ENCODE assay signal across 10 mouse cellular contexts in the genomic region with DNA sequence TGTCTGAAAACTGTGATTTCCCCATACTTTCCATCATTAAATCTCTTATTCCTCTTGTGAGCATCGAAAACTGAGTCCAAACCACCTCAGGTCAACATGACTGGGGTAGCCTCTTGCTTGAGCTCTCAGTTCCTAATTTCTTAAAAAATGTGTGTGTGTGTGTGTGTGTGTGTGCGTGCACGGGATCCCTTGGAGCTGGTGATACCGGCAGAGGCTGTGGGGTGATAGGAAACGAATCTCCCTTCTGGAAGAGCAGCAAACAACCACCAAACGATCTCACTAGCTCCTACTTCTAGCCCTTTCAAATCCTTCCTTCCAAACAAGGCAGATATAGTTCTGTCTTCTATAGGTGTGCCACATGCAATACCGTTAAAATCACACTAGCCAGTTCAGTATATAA. TPM values are rescaled to one million over a fixed set of nuclear protein-coding genes. Genes with fewer than 3 reads are reported as not detected.
DNase-seq lines count a peak whose midpoint lies in the region; ATAC-seq and TF ChIP-seq lines count a peak whose summit lies in the region.
"Had no signal": no experiment of that assay in that cellular context is flagged by ENCODE, and none has a peak within 500 bp of the region (broad histone marks: within the 10 kb centered on the region; RNA-seq: fewer than 3 reads in every experiment).

No protein-coding gene starts in this region.

- no peak for ATAC-seq in heart, embryonic 13.5 days (ENCODE audit: extremely low read depth, insufficient number of reproducible peaks, low FRiP score, low TSS enrichment)
- no peak for ATAC-seq in hindbrain, embryonic 12.5 days (ENCODE audit: low FRiP score)
- ATAC-seq in liver, postnatal 0 days: no peak

- no peak overlapping the region for H3K27ac ChIP-seq in heart, embryonic 13.5 days (replicated peaks)
- H3K27ac ChIP-seq in cortical plate, adult 2 months (ENCODE audit: insufficient read depth, low read length): no peak overlapping the region
- H3K27ac ChIP-seq in hindbrain, embryonic 12.5 days: no peak overlapping the region
- no peak overlapping the region for H3K27ac ChIP-seq in liver, postnatal 0 days (ENCODE audit: low read depth)

- peak overlapping the region; percentile 65 for H3K4me3 ChIP-seq in heart, embryonic 13.5 days
- peak overlapping the region; percentile 46; the same call in 1 of the 2 replicates for H3K4me3 ChIP-seq in cortical plate, adult 2 months (ENCODE audit: insufficient read depth, low read length)
- H3K4me3 ChIP-seq in hindbrain, embryonic 12.5 days: peak overlapping the region; percentile 68
- peak overlapping the region; percentile 55 for H3K4me3 ChIP-seq in liver, postnatal 0 days (ENCODE audit: low read depth, low read length)

- WGBS in heart, embryonic 13.5 days: 81% methylated on average over 7 of the region's 7 CpGs
- WGBS in hindbrain, embryonic 12.5 days: 84% methylated on average over 7 of the region's 7 CpGs
- 82% methylated on average over 7 of the region's 7 CpGs for WGBS in liver, postnatal 0 days (ENCODE audit: insufficient replicate concordance)

- 0 out of 2 replicates have a peak, but pooled peaks cover 3% of the 10 kb centered on the region for H3K27me3 ChIP-seq in heart, embryonic 13.5 days (replicated peaks)
- H3K27me3 ChIP-seq in hindbrain, embryonic 12.5 days: peaks cover under 1% of the 10 kb centered on the region; the same call in 1 of the 2 replicates
- H3K27me3 ChIP-seq in liver, postnatal 0 days (ENCODE audit: insufficient read depth, low read length): no peaks in the 10 kb centered on the region

- H3K9ac ChIP-seq in heart, embryonic 13.5 days: peak overlapping the region; percentile 84; the same call in 1 of the 2 replicates
- H3K9ac ChIP-seq in hindbrain, embryonic 12.5 days: peak overlapping the region; percentile 82
- H3K9ac ChIP-seq in liver, postnatal 0 days (replicated peaks): no peak overlapping the region

- DNase-seq in heart, adult 8-10 months (ENCODE audit: low spot score): no peak
- DNase-seq in liver, postnatal 0 days: no peak
- DNase-seq in MN1 (ENCODE audit: low spot score): no peak
- DNase-seq in gastrocnemius, postnatal 36 days: no peak
- DNase-seq in layer of hippocampus, adult 8-10 months (ENCODE audit: low spot score in 2 of 2): no peak
- DNase-seq: lung, adult 18-20 months; spleen, adult 18-20 months had no signal

- no peak for TF ChIP-seq POLR2A in cortical plate, adult 2 months (IDR thresholded peaks at IDR 0.05; ENCODE audit: extremely low read depth, insufficient read depth, low read length)

- H3K36me3 ChIP-seq in heart, embryonic 13.5 days: peaks cover 37% of the 10 kb centered on the region
- 0 out of 2 replicates have a peak, but pooled peaks cover 6% of the 10 kb centered on the region for H3K36me3 ChIP-seq in hindbrain, embryonic 12.5 days
- H3K36me3 ChIP-seq in liver, postnatal 0 days (replicated peaks; ENCODE audit: insufficient read depth, low read length): peaks cover 17% of the 10 kb centered on the region

- TF ChIP-seq EP300 in liver, postnatal 0 days (IDR thresholded peaks at IDR 0.05; ENCODE audit: low read depth): no peak

- no peaks in the 10 kb centered on the region for H3K9me3 ChIP-seq in heart, embryonic 13.5 days
- H3K9me3 ChIP-seq in hindbrain, embryonic 12.5 days (replicated peaks): no peaks in the 10 kb centered on the region
- no peaks in the 10 kb centered on the region for H3K9me3 ChIP-seq in liver, postnatal 0 days (ENCODE audit: low read length)

- intact Hi-C loops in gastrocnemius, postnatal 36 days (cut with DNase I): no loop called here

- H3K4me1 ChIP-seq in heart, embryonic 13.5 days: peaks cover 3% of the 10 kb centered on the region; the same call in 1 of the 2 replicates
- peaks cover 2% of the 10 kb centered on the region; the same call in 1 of the 2 replicates for H3K4me1 ChIP-seq in cortical plate, adult 2 months (ENCODE audit: control insufficient read depth, insufficient read depth, low read length)
- H3K4me1 ChIP-seq in hindbrain, embryonic 12.5 days: peaks cover 5% of the 10 kb centered on the region
- H3K4me1 ChIP-seq in liver, postnatal 0 days (ENCODE audit: insufficient read depth): peaks cover 7% of the 10 kb centered on the region

- TF ChIP-seq CTCF in cortical plate, adult 2 months (IDR thresholded peaks at IDR 0.05; ENCODE audit: extremely low read depth, insufficient read depth, low read length): no peak
- TF ChIP-seq CTCF in liver, postnatal 0 days (IDR thresholded peaks at IDR 0.05; ENCODE audit: low read depth): no peak

- H3K4me2 ChIP-seq in heart, embryonic 13.5 days: peak overlapping the region; percentile 75
- H3K4me2 ChIP-seq in hindbrain, embryonic 12.5 days (replicated peaks): peak overlapping the region; percentile 76
- peak overlapping the region; percentile 97 for H3K4me2 ChIP-seq in liver, postnatal 0 days (ENCODE audit: low read depth, low read length)

RNA-seq across cellular contexts. Expression of a gene that starts 0.6 kb away (rescaled TPM):
- polyA plus RNA-seq in heart, embryonic 13.5 days (2015; fragmentation: Nextera tagmentation; extraction: Ambion mirVana): 1.0 and 1.4 TPM in 2 replicates
- 1 to 10 TPM; 2.3 to 3.5 (median 2.5) TPM for total RNA-seq in heart, adult 8-10 months (2022)
- 2.5 and 3.2 TPM in 2 replicates for polyA plus RNA-seq in cortical plate, adult 2 months (2012; rRNA removed)
- polyA plus RNA-seq in hindbrain, embryonic 12.5 days (2016; fragmentation: Nextera tagmentation; extraction: Ambion mirVana): 0.96 and 1.3 TPM in 2 replicates
- polyA plus RNA-seq in liver, postnatal 0 days (2015; fragmentation: Nextera tagmentation; extraction: Ambion mirVana): 0.25 and 0.39 TPM in 2 replicates
- under 1 TPM; 0.22 to 0.66 TPM for total RNA-seq in gastrocnemius, postnatal 36 days (2021)
- 1 to 10 TPM; 2.2 to 4.1 (median 2.9) TPM for total RNA-seq in layer of hippocampus, adult 8-10 months (2022)

RNA-seq across cellular contexts. Expression of a gene that starts 10.0 kb away (rescaled TPM):
- 85.2 and 89.5 TPM in 2 replicates for polyA plus RNA-seq in heart, embryonic 13.5 days (2015; fragmentation: Nextera tagmentation; extraction: Ambion mirVana)
- 100 to 1,000 TPM; 186 to 266 (median 222) TPM for total RNA-seq in heart, adult 8-10 months (2022)
- polyA plus RNA-seq in cortical plate, adult 2 months (2012; rRNA removed): 47.8 and 51.4 TPM in 2 replicates
- 102 and 106 TPM in 2 replicates for polyA plus RNA-seq in hindbrain, embryonic 12.5 days (2016; fragmentation: Nextera tagmentation; extraction: Ambion mirVana)
- polyA plus RNA-seq in liver, postnatal 0 days (2015; fragmentation: Nextera tagmentation; extraction: Ambion mirVana): 151 and 198 TPM in 2 replicates
- 10 to 100 TPM; 40.8 to 59.1 TPM for total RNA-seq in gastrocnemius, postnatal 36 days (2021)
- 10 to 100 TPM; 49.8 to 60.2 (median 56.1) TPM for total RNA-seq in layer of hippocampus, adult 8-10 months (2022)

RNA-seq across cellular contexts. Expression of a gene that starts 54.4 kb away (rescaled TPM):
- polyA plus RNA-seq in heart, embryonic 13.5 days (2015; fragmentation: Nextera tagmentation; extraction: Ambion mirVana): 0.09 and 0.15 TPM in 2 replicates
- total RNA-seq in heart, adult 8-10 months (2022): under 1 TPM in 3 of 4 experiments, not detected in 1; 0.08 to 0.23 (median 0.22) TPM
- polyA plus RNA-seq in cortical plate, adult 2 months (2012; rRNA removed): 0.44 and 0.94 TPM in 2 replicates
- 1.7 and 3.2 TPM in 2 replicates for polyA plus RNA-seq in hindbrain, embryonic 12.5 days (2016; fragmentation: Nextera tagmentation; extraction: Ambion mirVana)
- 0.05 TPM in 1 of 2 replicates, not detected in the other for polyA plus RNA-seq in liver, postnatal 0 days (2015; fragmentation: Nextera tagmentation; extraction: Ambion mirVana)
- total RNA-seq in gastrocnemius, postnatal 36 days (2021): not detected
- 1 to 10 TPM in 3 of 4 experiments, under 1 TPM in 1; 0.77 to 2.8 (median 1.7) TPM for total RNA-seq in layer of hippocampus, adult 8-10 months (2022)

RNA-seq across cellular contexts. Expression of a gene that starts 54.4 kb away (rescaled TPM):
- polyA plus RNA-seq in heart, embryonic 13.5 days (2015; fragmentation: Nextera tagmentation; extraction: Ambion mirVana): 19.9 and 20.4 TPM in 2 replicates
- total RNA-seq in heart, adult 8-10 months (2022): 10 to 100 TPM in 2 of 4 experiments, 1 to 10 TPM in 2; 8.1 to 15.4 (median 11.5) TPM
- polyA plus RNA-seq in cortical plate, adult 2 months (2012; rRNA removed): 0.78 and 0.79 TPM in 2 replicates
- 16.1 and 16.6 TPM in 2 replicates for polyA plus RNA-seq in hindbrain, embryonic 12.5 days (2016; fragmentation: Nextera tagmentation; extraction: Ambion mirVana)
- 2.4 and 2.8 TPM in 2 replicates for polyA plus RNA-seq in liver, postnatal 0 days (2015; fragmentation: Nextera tagmentation; extraction: Ambion mirVana)
- total RNA-seq in gastrocnemius, postnatal 36 days (2021): under 1 TPM; 0.74 to 0.76 TPM
- 1 to 10 TPM; 1.3 to 2.6 (median 1.8) TPM for total RNA-seq in layer of hippocampus, adult 8-10 months (2022)
